Mouse (Mus musculus): ENCODE data around the gene Acot3. TPM values are rescaled to one million over a fixed set of nuclear protein-coding genes. Genes with fewer than 3 reads are reported as not detected.
"Not testable (repeated sequence)": the region's sequence is repeated elsewhere in the genome, so short reads cannot be mapped to it uniquely, and the experiment has no call there.

Acot3 gene
- polyA plus RNA-seq, 2 experiments = 2.0 to 3.7 TPM

GRCm38 (mm10) chr12:84063833-84064232 lies 11.9 kb downstream of the Acot3 start:
- no peak for ATAC-seq (ENCODE audit: insufficient read depth)
- no peak for DNase-seq (ENCODE audit: low read depth in 3 of 3, low spot score in 3 of 3)

GRCm38 (mm10) chr12:84064621-84065020 lies 12.7 kb downstream of the Acot3 start:
- Histone ChIP-seq H3K4me1 (replicated peaks; ENCODE audit: control insufficient read depth in 2 of 2, insufficient read depth in 2 of 2, low read length in 1 of 2) (no peaks in the 10 kb centered on the region), H3K9me3 (ENCODE audit: control insufficient read depth, low read length) (no peaks in the 10 kb centered on the region), H3K4me2 (ENCODE audit: low read depth) (no peak overlapping the region), H3K4me3 (ENCODE audit: insufficient read depth in 1 of 2, low read depth in 2 of 2, low read length in 2 of 2) (no peak overlapping the region), H3K36me3 (replicated peaks; ENCODE audit: control insufficient read depth, insufficient read depth, low read depth) (no peaks in the 10 kb centered on the region), H3K27ac (no peak overlapping the region), H3K27me3 (ENCODE audit: control insufficient read depth, insufficient read depth, low read length) (peaks cover 9% of the 10 kb centered on the region), H3K9ac (replicated peaks) (no peak overlapping the region)
- ATAC-seq (ENCODE audit: insufficient read depth) (no peak), DNase-seq (ENCODE audit: low read depth in 3 of 3, low spot score in 3 of 3) (no peak)
- WGBS (ENCODE audit: insufficient replicate concordance) = 59% methylated on average over 8 of the region's 8 CpGs
- TF ChIP-seq EP300 (IDR thresholded peaks at IDR 0.05; ENCODE audit: low read depth) = no peak
- TF ChIP-seq CTCF (IDR thresholded peaks at IDR 0.05; ENCODE audit: low read depth) = no peak

More at GRCm38 (mm10) chr12:84063833-84064232, 11.9 kb downstream of the Acot3 start:
- Histone ChIP-seq H3K27me3 (ENCODE audit: control insufficient read depth, insufficient read depth, low read length) (peaks cover 3% of the 10 kb centered on the region), H3K36me3 (replicated peaks; ENCODE audit: control insufficient read depth, insufficient read depth, low read depth) (no peaks in the 10 kb centered on the region), H3K27ac (no peak overlapping the region), H3K9me3 (ENCODE audit: control insufficient read depth, low read length) (no peaks in the 10 kb centered on the region), H3K9ac (replicated peaks) (no peak overlapping the region), H3K4me1 (replicated peaks; ENCODE audit: control insufficient read depth in 2 of 2, insufficient read depth in 2 of 2, low read length in 1 of 2) (no peaks in the 10 kb centered on the region), H3K4me2 (ENCODE audit: low read depth) (no peak overlapping the region), H3K4me3 (ENCODE audit: insufficient read depth in 1 of 2, low read depth in 2 of 2, low read length in 2 of 2) (no peak overlapping the region)
- 46% methylated on average over 2 of the region's 2 CpGs for WGBS (ENCODE audit: insufficient replicate concordance)
- no peak for TF ChIP-seq CTCF (IDR thresholded peaks at IDR 0.05; ENCODE audit: low read depth)
- TF ChIP-seq EP300 (IDR thresholded peaks at IDR 0.05; ENCODE audit: low read depth) = no peak

- Histone ChIP-seq H3K36me3 (replicated peaks; ENCODE audit: control insufficient read depth, insufficient read depth, low read depth) (no peaks in the 10 kb centered on the region), H3K4me3 (ENCODE audit: insufficient read depth in 1 of 2, low read depth in 2 of 2, low read length in 2 of 2) (no peak overlapping the region), H3K9ac (replicated peaks) (no peak overlapping the region), H3K27ac (no peak overlapping the region), H3K4me2 (ENCODE audit: low read depth) (no peak overlapping the region), H3K4me1 (replicated peaks; ENCODE audit: control insufficient read depth in 2 of 2, insufficient read depth in 2 of 2, low read length in 1 of 2) (no peaks in the 10 kb centered on the region), H3K9me3 (ENCODE audit: control insufficient read depth, low read length) (no peaks in the 10 kb centered on the region), H3K27me3 (ENCODE audit: control insufficient read depth, insufficient read depth, low read length) (peaks cover 14% of the 10 kb centered on the region)
- ATAC-seq (ENCODE audit: insufficient read depth) (no peak), DNase-seq (ENCODE audit: low read depth in 3 of 3, low spot score in 3 of 3) (no peak)
- TF ChIP-seq EP300 (IDR thresholded peaks at IDR 0.05; ENCODE audit: low read depth) = no peak
- TF ChIP-seq CTCF (IDR thresholded peaks at IDR 0.05; ENCODE audit: low read depth) = no peak
- WGBS (ENCODE audit: insufficient replicate concordance) = 55% methylated on average over 4 of the region's 4 CpGs
Observed at GRCm38 (mm10) chr12:84067752-84068151, 15.8 kb downstream of the Acot3 start.

GRCm38 (mm10) chr12:84068296-84068695 lies 16.4 kb downstream of the Acot3 start:
- no peak overlapping the region for H3K4me3 ChIP-seq (ENCODE audit: insufficient read depth in 1 of 2, low read depth in 2 of 2, low read length in 2 of 2)
- TF ChIP-seq EP300 (IDR thresholded peaks at IDR 0.05; ENCODE audit: low read depth) = no peak
- no peak for TF ChIP-seq CTCF (IDR thresholded peaks at IDR 0.05; ENCODE audit: low read depth)
- no peak overlapping the region for H3K9ac ChIP-seq (replicated peaks)
- no peaks in the 10 kb centered on the region for H3K4me1 ChIP-seq (replicated peaks; ENCODE audit: control insufficient read depth in 2 of 2, insufficient read depth in 2 of 2, low read length in 1 of 2)
- ATAC-seq (ENCODE audit: insufficient read depth) (no peak), DNase-seq (ENCODE audit: low read depth in 3 of 3, low spot score in 3 of 3) (no peak)
- WGBS (ENCODE audit: insufficient replicate concordance) = 46% methylated on average over 8 of the region's 8 CpGs
- no peak overlapping the region for H3K27ac ChIP-seq
- no peaks in the 10 kb centered on the region for H3K9me3 ChIP-seq (ENCODE audit: control insufficient read depth, low read length)
- H3K36me3 ChIP-seq (replicated peaks; ENCODE audit: control insufficient read depth, insufficient read depth, low read depth) = no peaks in the 10 kb centered on the region
- no peak overlapping the region for H3K4me2 ChIP-seq (ENCODE audit: low read depth)
- H3K27me3 ChIP-seq (ENCODE audit: control insufficient read depth, insufficient read depth, low read length) = peaks cover 14% of the 10 kb centered on the region

GRCm38 (mm10) chr12:84068986-84069385 lies 17.0 kb downstream of the Acot3 start, which contains the start of gene Acot5:
Gene Acot5 (plus strand): TSS chr12:84069325.
- H3K4me3 ChIP-seq (ENCODE audit: insufficient read depth in 1 of 2, low read depth in 2 of 2, low read length in 2 of 2) = peak within 1 kb of the TSS; percentile 1 to 28
- TF ChIP-seq EP300 (IDR thresholded peaks at IDR 0.05; ENCODE audit: low read depth) (no peak), CTCF (IDR thresholded peaks at IDR 0.05; ENCODE audit: low read depth) (no peak)
- H3K27me3 ChIP-seq (ENCODE audit: control insufficient read depth, insufficient read depth, low read length) = peaks cover 14% of the 10 kb centered on the region
- no peaks in the 10 kb centered on the region for H3K4me1 ChIP-seq (replicated peaks; ENCODE audit: control insufficient read depth in 2 of 2, insufficient read depth in 2 of 2, low read length in 1 of 2)
- no peaks in the 10 kb centered on the region for H3K9me3 ChIP-seq (ENCODE audit: control insufficient read depth, low read length)
- no peak within 1 kb of the TSS for H3K27ac ChIP-seq
- H3K36me3 ChIP-seq (replicated peaks; ENCODE audit: control insufficient read depth, insufficient read depth, low read depth) = no peaks in the 10 kb centered on the region
- peak within 1 kb of the TSS; percentile 41 for H3K4me2 ChIP-seq (ENCODE audit: low read depth)
- DNase-seq (ENCODE audit: low read depth in 3 of 3, low spot score in 3 of 3) = no peak
- no peak within 1 kb of the TSS for H3K9ac ChIP-seq (replicated peaks)
- WGBS (ENCODE audit: insufficient replicate concordance) = 47% methylated on average over 9 of the region's 9 CpGs
- ATAC-seq (ENCODE audit: insufficient read depth) = no peak

GRCm38 (mm10) chr12:84069582-84069981 lies 17.6 kb downstream of the Acot3 start:
- peaks cover 14% of the 10 kb centered on the region for H3K27me3 ChIP-seq (ENCODE audit: control insufficient read depth, insufficient read depth, low read length)

More at GRCm38 (mm10) chr12:84069582-84069981, 17.6 kb downstream of the Acot3 start:
- not testable (repeated sequence) for H3K9me3 ChIP-seq (ENCODE audit: control insufficient read depth, low read length); H3K36me3 ChIP-seq (replicated peaks; ENCODE audit: control insufficient read depth, insufficient read depth, low read depth); DNase-seq (ENCODE audit: low read depth in 3 of 3, low spot score in 3 of 3); H3K27ac ChIP-seq; ATAC-seq (ENCODE audit: insufficient read depth); H3K4me1 ChIP-seq (replicated peaks; ENCODE audit: control insufficient read depth in 2 of 2, insufficient read depth in 2 of 2, low read length in 1 of 2); H3K9ac ChIP-seq (replicated peaks)
- 3% methylated on average over 42 of the region's 52 CpGs for WGBS (ENCODE audit: insufficient replicate concordance)
- H3K4me2 ChIP-seq (ENCODE audit: low read depth) = peak overlapping the region; percentile 41
- peak overlapping the region; percentile 1 to 28 for H3K4me3 ChIP-seq (ENCODE audit: insufficient read depth in 1 of 2, low read depth in 2 of 2, low read length in 2 of 2)
